Mouse (Mus musculus) brain, adult 2 months (tissue): Measurements from ENCODE around the gene Aco2.

Experiments
- DNase-seq: peaks from one replicate; pipeline ENCODE4 v3.0.0; 2011; ENCODE audit warnings: low read depth, low spot score

Gene Aco2

GRCm38 (mm10) chr15:81872262-81873136 is at the start of gene Aco2:
TSS of gene Aco2 (plus strand) at chr15:81872309.
- DNase-seq, result peak; percentile 99

GRCm38 (mm10) chr15:81822631-81823030 is 49.5 kb upstream of the Aco2 start:
- DNase-seq, result no peak

GRCm38 (mm10) chr15:81824832-81825231 is 47.3 kb upstream of the Aco2 start:
- DNase-seq, result no peak

- no peak for DNase-seq
Measured at GRCm38 (mm10) chr15:81828426-81829207, 43.5 kb upstream of the Aco2 start.

GRCm38 (mm10) chr15:81829208-81829580 is 42.9 kb upstream of the Aco2 start:
- no peak for DNase-seq

- DNase-seq, result no peak
Measured at GRCm38 (mm10) chr15:81830530-81830929, 41.6 kb upstream of the Aco2 start.

- DNase-seq, result peak; percentile 99
Measured at GRCm38 (mm10) chr15:81831136-81831825, 40.8 kb upstream of the Aco2 start.

GRCm38 (mm10) chr15:81832219-81832618 is 39.9 kb upstream of the Aco2 start:
- no peak for DNase-seq

- DNase-seq, result no peak
Measured at GRCm38 (mm10) chr15:81833481-81833880, 38.6 kb upstream of the Aco2 start.

GRCm38 (mm10) chr15:81834171-81834841 is 37.8 kb upstream of the Aco2 start:
- DNase-seq, result peak; percentile 65

- no peak for DNase-seq
Measured at GRCm38 (mm10) chr15:81835007-81835880, 36.9 kb upstream of the Aco2 start.

- peak; percentile 97 for DNase-seq
Measured at GRCm38 (mm10) chr15:81836124-81836821, 35.8 kb upstream of the Aco2 start.

- DNase-seq, result no peak
Measured at GRCm38 (mm10) chr15:81836966-81837920, 34.9 kb upstream of the Aco2 start.

GRCm38 (mm10) chr15:81838554-81839235 is 33.4 kb upstream of the Aco2 start:
- no peak for DNase-seq

GRCm38 (mm10) chr15:81839634-81840033 is 32.5 kb upstream of the Aco2 start:
- DNase-seq, result peak; percentile 98

- DNase-seq, result no peak
Measured at GRCm38 (mm10) chr15:81840306-81840705, 31.8 kb upstream of the Aco2 start.

- no peak for DNase-seq
Measured at GRCm38 (mm10) chr15:81842275-81842674, 29.8 kb upstream of the Aco2 start.

- DNase-seq, result no peak
Measured at GRCm38 (mm10) chr15:81845033-81845625, 27.0 kb upstream of the Aco2 start.
